Mouse (Mus musculus) left cerebral cortex, postnatal 4 days (tissue): ENCODE measurements around the gene Fsip1. TPM values are rescaled to one million over a fixed set of nuclear protein-coding genes. Genes with fewer than 3 reads are reported as not detected.

ENCODE experiments used
- DNase-seq: peaks from one replicate; pipeline ENCODE4 v3.0.0-alpha.2; 2022
- intact Hi-C: fragments of 180-260 bp; cut with DNase I; formaldehyde crosslinking; loops from one replicate; pipeline ENCODE4 v1.15.1; 2025
- microRNA-seq: library from miRNA; unstranded; fragments of <30 nt; microRNA quantifications from one replicate; pipeline ENCODE4 v1.2.0, GENCODE M21; 2022
- total RNA-seq, 2 experiments: library from RNA; stranded (reverse); gene quantifications; 2 replicates each; pipeline ENCODE4 v1.2.3; 2021

The Fsip1 gene
- total RNA-seq, 2 experiments from 2014 or later = 4.2 to 5.3 TPM

DNA sequence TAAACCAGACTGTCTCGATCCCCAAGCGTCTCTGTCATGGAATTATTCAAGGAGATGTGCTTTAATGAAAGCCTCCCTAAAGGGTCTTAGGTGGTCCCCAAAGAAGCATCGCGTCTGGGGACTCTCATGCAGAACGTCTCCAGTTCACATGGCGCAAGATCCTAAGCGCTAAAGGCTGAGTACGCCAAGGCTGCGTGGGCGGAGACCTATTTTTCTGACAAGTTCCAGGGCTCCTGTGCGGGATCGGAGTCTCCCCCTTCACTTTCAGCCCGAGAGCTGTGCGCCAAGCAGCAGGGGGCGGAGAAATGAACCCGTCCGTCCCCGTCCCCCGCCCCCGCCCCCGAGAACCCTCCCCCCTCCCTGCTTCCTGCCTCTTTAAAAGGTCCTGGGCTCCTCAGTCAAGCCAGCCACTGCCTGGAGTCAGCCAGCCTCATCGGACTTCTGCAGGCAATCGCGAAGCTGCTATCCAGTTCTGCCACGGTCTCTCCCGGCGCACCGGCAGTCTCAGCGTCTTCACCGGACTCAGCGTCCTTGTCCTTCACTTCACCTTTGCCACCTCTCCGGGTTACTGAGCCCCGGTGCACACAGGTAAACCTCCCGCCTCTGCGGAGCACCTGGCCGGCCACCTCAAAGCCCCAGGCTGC lies 145.2 kb downstream of the Fsip1 start, which contains the start of gene Thbs1:
Thbs1 (plus strand) TSS at position 389 of the 644 bp plus-strand sequence.
- intact Hi-C loops = loop anchor here (5.0 to 10.0 kb wide), 3 partner anchors 133 to 657 kb away; no protein-coding TSS in a partner anchor
- peak; percentile 55 for DNase-seq

DNA sequence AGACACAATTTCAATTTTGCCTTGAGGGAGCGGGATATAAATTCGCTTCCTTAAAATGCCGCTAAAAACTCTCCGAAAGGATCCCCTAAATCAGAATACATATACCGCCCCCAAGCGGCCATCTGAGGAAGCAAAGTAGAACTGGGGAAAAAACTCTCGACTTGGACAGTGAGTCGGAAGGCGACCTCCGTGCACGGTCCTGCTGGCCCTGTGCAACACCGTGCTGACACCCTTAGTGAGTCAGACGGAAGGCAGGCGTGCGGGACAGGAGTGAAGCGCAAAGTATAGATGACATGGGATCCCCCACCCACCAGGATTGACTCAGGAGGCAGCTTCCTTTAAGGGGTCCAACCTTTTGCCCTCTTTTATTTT lies 145.7 kb downstream of the Fsip1 start:
- peak; percentile 85 for DNase-seq
- intact Hi-C loops = loop anchor here (5.0 to 10.0 kb wide), 3 partner anchors 134 to 656 kb away; no protein-coding TSS in a partner anchor

DNA sequence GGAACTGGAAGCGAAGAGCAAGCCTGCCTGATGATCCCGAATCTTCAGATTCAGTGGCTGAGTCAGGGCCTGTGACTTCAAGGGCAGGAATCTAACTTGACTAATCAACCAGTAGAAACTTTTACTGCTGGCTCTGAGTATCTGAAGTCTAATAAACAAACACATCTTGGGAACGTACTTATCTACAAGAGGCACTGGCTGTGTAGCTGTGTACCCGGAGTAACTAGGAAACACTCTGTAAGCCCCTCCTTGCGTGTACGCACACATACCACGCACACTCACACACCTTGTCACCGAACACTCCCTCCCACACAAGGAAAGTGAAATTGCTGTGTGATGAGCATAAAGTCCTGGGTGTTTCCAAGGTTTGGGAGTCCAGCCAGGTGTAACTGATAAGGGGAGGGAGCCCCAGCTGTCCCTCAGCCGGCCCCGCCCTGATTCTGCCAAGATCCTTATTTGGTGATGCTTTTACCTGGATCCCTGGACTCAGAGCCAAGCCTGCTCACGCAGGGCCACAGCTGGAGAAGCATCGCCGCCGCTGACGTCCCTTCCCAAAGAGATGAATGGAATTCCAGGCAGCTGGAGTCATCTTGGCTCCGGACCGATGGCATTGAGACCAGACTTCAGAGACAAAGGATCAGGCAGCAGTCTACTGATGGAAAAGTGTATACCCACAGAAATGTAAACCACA lies 146.4 kb downstream of the Fsip1 start:
- DNase-seq = peak; percentile 11
- intact Hi-C loops = loop anchor here (5.0 to 10.0 kb wide), 3 partner anchors 134 to 656 kb away; no protein-coding TSS in a partner anchor

DNA sequence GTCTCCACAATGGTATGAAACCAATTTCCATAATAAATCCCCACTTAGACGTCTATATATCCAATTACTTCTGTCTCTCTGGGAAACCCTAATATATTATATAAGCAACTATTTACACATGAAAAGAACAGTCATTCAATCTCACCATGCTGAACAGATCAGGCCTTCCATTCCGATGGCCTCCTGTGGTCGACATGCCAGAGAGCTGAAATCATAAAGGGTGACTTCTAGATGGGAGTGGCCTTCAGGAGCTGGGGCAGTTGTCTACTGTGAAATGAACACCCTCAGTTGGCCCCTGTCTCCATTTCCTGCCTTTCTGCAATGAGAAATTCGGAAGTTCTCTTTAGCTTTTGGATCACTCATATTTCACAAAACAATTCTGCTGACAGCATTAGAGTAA lies 154.6 kb downstream of the Fsip1 start:
- no peak for DNase-seq
- intact Hi-C loops = no loop called here

DNA sequence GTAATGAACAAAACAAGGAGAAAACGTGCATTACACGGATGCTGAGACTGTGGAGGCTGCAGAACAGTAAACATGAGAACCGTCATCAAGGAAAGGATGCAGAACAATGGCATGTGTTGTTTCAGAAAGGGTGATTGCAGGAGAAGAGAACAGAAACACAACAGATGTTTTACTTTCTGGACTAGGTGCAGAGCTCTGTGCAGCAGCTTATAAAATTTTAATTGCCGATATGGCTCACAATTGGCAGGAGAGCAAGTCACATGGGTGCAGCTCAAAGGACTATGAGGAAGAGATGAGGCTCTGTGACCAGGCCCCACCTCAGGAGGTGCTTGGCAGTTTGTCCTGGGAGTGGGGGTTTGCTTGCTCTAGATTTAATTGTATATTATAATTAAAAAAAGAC lies 157.7 kb downstream of the Fsip1 start:
- intact Hi-C loops = no loop called here
- no peak for DNase-seq

DNA sequence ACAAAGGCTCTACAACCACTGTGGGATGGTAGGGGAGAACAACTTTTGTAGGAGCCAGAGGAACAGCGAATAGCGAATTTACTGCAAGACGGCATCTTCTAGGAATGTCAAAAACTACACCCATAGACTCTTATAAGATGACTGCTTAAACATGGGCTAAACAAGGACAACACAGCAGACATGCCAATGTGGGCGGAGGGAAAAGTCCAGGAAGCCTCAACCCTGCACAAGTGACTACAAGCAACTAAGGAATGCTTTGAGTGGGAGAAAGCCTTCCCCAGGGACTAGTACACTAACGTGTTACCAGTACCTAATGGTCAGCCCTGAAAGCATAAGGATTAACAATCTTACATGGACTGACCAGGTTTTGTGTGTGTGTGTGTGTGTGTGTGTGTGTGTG lies 165.5 kb downstream of the Fsip1 start:
- intact Hi-C loops = no loop called here
- no peak for DNase-seq

DNA sequence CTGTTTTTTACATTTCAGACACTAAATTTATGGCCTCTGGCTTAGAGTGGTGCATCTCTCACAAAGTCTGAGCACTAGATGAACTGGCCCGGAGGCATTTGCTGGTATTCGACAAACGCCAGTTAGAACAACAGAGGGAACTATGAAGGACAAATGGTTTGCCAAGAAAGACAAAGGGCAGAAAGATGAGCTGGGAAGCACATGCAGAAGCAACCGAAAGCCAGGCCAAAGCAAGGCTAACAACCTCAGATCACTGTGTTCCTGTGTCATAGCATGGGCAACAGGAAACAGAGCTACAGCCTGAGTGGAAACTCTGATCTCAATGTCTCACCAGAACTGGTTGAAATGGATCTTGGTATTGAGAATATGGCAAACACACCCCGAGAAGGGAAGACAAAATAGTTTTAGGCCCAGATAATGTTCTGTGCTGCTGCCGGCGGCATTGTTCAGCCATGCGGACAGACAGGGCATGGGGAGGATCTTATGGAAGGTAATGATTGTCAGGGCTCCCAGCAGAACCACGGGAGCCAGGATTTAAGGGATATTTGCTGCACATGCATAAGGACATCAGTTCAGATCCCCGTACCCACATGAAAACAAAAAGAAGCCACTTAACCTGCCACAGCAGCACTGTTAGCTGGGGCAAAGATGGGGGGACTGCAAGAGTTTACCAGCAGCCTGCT lies 169.6 kb downstream of the Fsip1 start:
- no peak for DNase-seq
- intact Hi-C loops = no loop called here

GRCm38 (mm10) chr2:118085647-118086046 lies 171.1 kb downstream of the Fsip1 start:
- intact Hi-C loops = no loop called here
- DNase-seq = no peak

- intact Hi-C loops = no loop called here
Observed at GRCm38 (mm10) chr2:118084693-118085092, 172.1 kb downstream of the Fsip1 start.

DNA sequence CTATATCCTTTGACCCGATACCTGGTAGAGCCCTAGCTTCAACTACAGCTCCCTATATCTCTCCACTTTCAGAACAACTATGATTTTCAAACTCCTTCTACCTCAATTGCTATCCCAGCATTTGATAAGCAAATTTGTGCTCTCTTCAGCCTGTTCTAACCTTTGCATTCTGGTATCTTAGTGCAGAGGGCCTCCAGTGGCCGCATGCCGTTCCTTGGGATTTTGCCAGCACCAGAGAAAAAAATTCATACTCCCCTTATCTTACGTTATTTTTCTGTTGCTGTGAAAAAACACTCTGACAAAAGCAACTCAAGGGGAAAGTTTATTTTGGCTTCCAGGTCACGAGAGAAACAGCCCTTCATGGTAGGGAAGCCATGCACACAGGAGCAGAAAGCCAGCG lies 173.1 kb downstream of the Fsip1 start:
- intact Hi-C loops = no loop called here
- DNase-seq = no peak

More at GRCm38 (mm10) chr2:118084693-118085092, 172.1 kb downstream of the Fsip1 start:
- no peak for DNase-seq

DNA sequence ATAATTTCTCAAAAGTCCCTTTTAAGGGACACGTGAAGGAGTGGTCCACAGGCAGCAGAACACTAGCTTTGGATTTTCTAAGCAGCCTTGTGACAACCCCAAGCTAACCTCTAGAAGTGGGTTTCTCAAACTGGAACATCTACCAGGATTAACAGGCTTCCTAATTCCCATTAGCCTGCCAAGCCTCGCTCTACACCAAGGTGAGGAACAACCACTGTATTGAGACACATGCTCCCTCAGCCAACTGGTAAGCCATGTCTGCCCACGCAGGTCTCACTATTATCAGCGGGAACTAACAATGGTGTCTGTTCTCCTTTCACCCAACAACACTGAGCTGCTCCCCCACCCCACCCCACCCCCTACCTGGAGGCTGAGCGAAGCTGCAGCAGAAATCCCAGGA lies 175.2 kb downstream of the Fsip1 start:
- intact Hi-C loops = no loop called here
- no peak for DNase-seq

Small RNA genes lying within 50 kb of the gene (microRNA-seq; reads per million reads assigned to microRNA genes)
- not detected for gene Gm22800

Other genes starting within 250 kb of the Fsip1 start
- 10 to 100 TPM; 15.3 to 18.1 TPM for gene Thbs1, start 145.1 kb downstream of the Fsip1 start, total RNA-seq
- gene Gpr176, start 116.5 kb upstream of the Fsip1 start, total RNA-seq = 10 to 100 TPM; 11.2 to 13.3 TPM
- 10 to 100 TPM; 23.1 to 26.7 TPM for gene Eif2ak4, start 131.7 kb upstream of the Fsip1 start, total RNA-seq
- gene Srp14, start 222.7 kb upstream of the Fsip1 start, total RNA-seq = 100 to 1,000 TPM; 159 to 170 TPM